Mouse (Mus musculus): ENCODE data around the gene Tmtc1. TPM values are rescaled to one million over a fixed set of nuclear protein-coding genes. Genes with fewer than 3 reads are reported as not detected.

The Tmtc1 gene
- total RNA-seq, 2 experiments from 2014 or later = 46.0 to 52.6 TPM

- intact Hi-C loops (cut with DNase I; ENCODE audit: low total_unique reads) = no loop called here
- DNase-seq = no peak
Measured at GRCm38 (mm10) chr6:148216752-148217151, 227.4 kb downstream of the Tmtc1 start.

- DNase-seq = peak; percentile 11
- intact Hi-C loops (cut with DNase I; ENCODE audit: low total_unique reads) = no loop called here
Measured at GRCm38 (mm10) chr6:148214765-148215164, 229.4 kb downstream of the Tmtc1 start.

- peak; percentile 96 for DNase-seq
- intact Hi-C loops (cut with DNase I; ENCODE audit: low total_unique reads) = no loop called here
Measured at GRCm38 (mm10) chr6:148211897-148212680, 232.1 kb downstream of the Tmtc1 start, which contains the start of gene Ergic2. Gene Ergic2 (minus strand): TSS chr6:148212374.

GRCm38 (mm10) chr6:148211391-148211876 lies 232.8 kb downstream of the Tmtc1 start:
- DNase-seq = no peak

GRCm38 (mm10) chr6:148207522-148207921 lies 236.7 kb downstream of the Tmtc1 start:
- intact Hi-C loops (cut with DNase I; ENCODE audit: low total_unique reads) = no loop called here
- no peak for DNase-seq

More at GRCm38 (mm10) chr6:148211391-148211876, 232.8 kb downstream of the Tmtc1 start:
- intact Hi-C loops (cut with DNase I; ENCODE audit: low total_unique reads) = no loop called here

- intact Hi-C loops (cut with DNase I; ENCODE audit: low total_unique reads) = no loop called here
- no peak for DNase-seq
Measured at GRCm38 (mm10) chr6:148205134-148205533, 239.1 kb downstream of the Tmtc1 start.

GRCm38 (mm10) chr6:148199729-148200128 lies 244.5 kb downstream of the Tmtc1 start:
- intact Hi-C loops (cut with DNase I; ENCODE audit: low total_unique reads) = no loop called here
- DNase-seq = no peak

- DNase-seq = no peak
- intact Hi-C loops (cut with DNase I; ENCODE audit: low total_unique reads) = no loop called here
Measured at GRCm38 (mm10) chr6:148199177-148199576, 245.0 kb downstream of the Tmtc1 start.

- intact Hi-C loops (cut with DNase I; ENCODE audit: low total_unique reads) = no loop called here
- DNase-seq = no peak
Measured at GRCm38 (mm10) chr6:148193972-148194701, 250.1 kb downstream of the Tmtc1 start.

GRCm38 (mm10) chr6:148185694-148186093 lies 258.5 kb downstream of the Tmtc1 start:
- intact Hi-C loops (cut with DNase I; ENCODE audit: low total_unique reads) = no loop called here
- no peak for DNase-seq

Other genes starting within 250 kb of the Tmtc1 start
- gene Ergic2, start 232.0 kb downstream of the Tmtc1 start, total RNA-seq (2021) = 10 to 100 TPM; 48.4 to 55.7 TPM